Mouse (Mus musculus) megakaryocyte, embryonic 14.5 days (primary cell): ENCODE measurements at regions not wholly inside any gene's neighbourhood (a gene's known extent, or its start where the extent isn't known, plus 50 kb on each side); places are given as distances from the start of the nearest gene placed in this dataset.

ENCODE experiments used
- FLI1 ChIP-seq: IDR thresholded peaks from 2 replicates; pipeline ENCODE4 v1.6.1; 2012; ENCODE audit warnings: low read length, inconsistent platforms, mixed read lengths
- GATA1 ChIP-seq: IDR thresholded peaks from 3 replicates; pipeline ENCODE4 v1.6.1; 2012; ENCODE audit warnings: mixed read lengths, low read length, inconsistent platforms, borderline replicate concordance

DNA sequence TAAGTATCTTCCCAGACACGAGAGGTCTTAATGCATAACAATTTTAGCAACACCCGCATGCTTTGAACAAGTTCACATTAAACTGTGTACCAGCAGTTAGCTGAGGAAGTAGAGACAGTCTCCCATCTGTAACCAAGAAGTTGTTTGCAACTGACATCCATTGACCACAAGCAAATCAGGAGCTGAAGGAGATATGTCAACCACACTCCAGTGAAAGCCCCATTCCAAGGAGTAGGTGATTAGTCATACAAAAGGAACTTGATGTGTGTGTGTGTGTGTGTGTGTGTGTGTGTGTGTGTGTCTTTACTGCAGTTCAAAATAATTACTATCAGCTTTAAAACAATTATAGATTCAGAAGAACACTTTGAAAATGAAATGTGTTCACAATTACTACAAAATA is 97.9 kb upstream of the Robo2 start:
- no peak for TF ChIP-seq GATA1
- no peak for TF ChIP-seq FLI1
